Mouse (Mus musculus): ENCODE measurements around the gene Chp1. TPM values are rescaled to one million over a fixed set of nuclear protein-coding genes. Genes with fewer than 3 reads are reported as not detected.

Chp1 gene
- polyA plus RNA-seq, 1 experiment from 2014 or later: 58.4 TPM

- Histone ChIP-seq H3K27ac (ENCODE audit: low read length) (no peak overlapping the region), H3K36me3 (ENCODE audit: control insufficient read depth, insufficient read depth, low read length) (no peaks in the 10 kb centered on the region), H3K27me3 (ENCODE audit: control insufficient read depth, insufficient read depth, low read depth, low read length) (no peaks in the 10 kb centered on the region), H3K4me1 (ENCODE audit: control insufficient read depth, insufficient read depth, low read length) (peaks cover 18% of the 10 kb centered on the region), H3K4me3 (ENCODE audit: low read depth, low read length) (no peak overlapping the region), H3K4me2 (ENCODE audit: low read length) (no peak overlapping the region), H3K9me3 (replicated peaks; ENCODE audit: control insufficient read depth, low read length, poor library complexity, severe bottlenecking) (no peaks in the 10 kb centered on the region), H3K9ac (ENCODE audit: low read depth, low read length) (no peak overlapping the region)
- no peak for ATAC-seq
- 76% methylated on average over 2 of the region's 2 CpGs for WGBS
These were observed 2.2 kb downstream of the Chp1 start for GRCm38 (mm10) chr2:119549678-119550077.

- ATAC-seq: no peak
- H3K36me3 ChIP-seq (ENCODE audit: control insufficient read depth, insufficient read depth, low read length): no peaks in the 10 kb centered on the region
- 92% methylated on average over 3 of the region's 3 CpGs for WGBS
- no peak overlapping the region for H3K4me2 ChIP-seq (ENCODE audit: low read length)
- no peak overlapping the region for H3K4me3 ChIP-seq (ENCODE audit: low read depth, low read length)
- H3K27me3 ChIP-seq (ENCODE audit: control insufficient read depth, insufficient read depth, low read depth, low read length): no peaks in the 10 kb centered on the region
- H3K9me3 ChIP-seq (replicated peaks; ENCODE audit: control insufficient read depth, low read length, poor library complexity, severe bottlenecking): no peaks in the 10 kb centered on the region
- 0 out of 2 replicates have a peak, but pooled peaks cover 3% of the 10 kb centered on the region for H3K4me1 ChIP-seq (ENCODE audit: control insufficient read depth, insufficient read depth, low read length)
- no peak overlapping the region for H3K27ac ChIP-seq (ENCODE audit: low read length)
- no peak overlapping the region for H3K9ac ChIP-seq (ENCODE audit: low read depth, low read length)
These were observed 10.5 kb downstream of the Chp1 start for GRCm38 (mm10) chr2:119558039-119558438.

DNA sequence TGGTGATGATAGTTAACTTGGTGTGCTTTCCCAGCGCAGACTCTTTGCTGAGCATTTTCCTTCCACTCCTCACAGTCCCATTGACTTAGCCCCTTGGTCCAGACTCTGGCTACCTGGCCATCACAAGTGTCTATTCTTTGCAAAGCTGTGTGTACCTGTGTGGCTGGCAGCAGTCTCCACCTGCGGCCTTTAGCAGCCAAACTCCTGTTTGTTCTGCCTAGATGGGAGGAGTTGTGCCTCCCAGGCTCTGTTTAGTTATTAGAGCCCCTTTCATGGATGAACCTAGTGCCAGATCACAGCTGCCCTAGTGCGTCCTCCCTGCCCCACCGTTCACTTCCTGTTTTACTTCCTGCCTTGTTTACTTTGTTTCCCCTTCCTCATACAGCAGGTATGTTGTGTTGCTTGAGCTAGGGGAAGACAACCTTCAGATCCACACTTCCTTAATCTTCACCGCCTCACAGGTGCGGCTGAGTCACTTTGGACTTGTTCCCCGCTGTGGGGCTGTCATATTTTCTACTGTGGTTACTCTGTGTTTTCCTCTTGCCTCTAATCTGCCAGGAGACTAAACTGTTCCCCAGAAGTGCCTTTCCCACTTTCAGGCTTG, 11.3 kb downstream of the Chp1 start:
- ATAC-seq: no peak
- Histone ChIP-seq H3K27me3 (ENCODE audit: control insufficient read depth, insufficient read depth, low read depth, low read length) (no peaks in the 10 kb centered on the region), H3K36me3 (ENCODE audit: control insufficient read depth, insufficient read depth, low read length) (peaks cover 3% of the 10 kb centered on the region), H3K27ac (ENCODE audit: low read length) (no peak overlapping the region), H3K9me3 (replicated peaks; ENCODE audit: control insufficient read depth, low read length, poor library complexity, severe bottlenecking) (no peaks in the 10 kb centered on the region), H3K4me3 (ENCODE audit: low read depth, low read length) (no peak overlapping the region), H3K4me2 (ENCODE audit: low read length) (no peak overlapping the region), H3K9ac (ENCODE audit: low read depth, low read length) (no peak overlapping the region), H3K4me1 (ENCODE audit: control insufficient read depth, insufficient read depth, low read length) (0 out of 2 replicates have a peak, but pooled peaks cover 3% of the 10 kb centered on the region)
- 88% methylated on average over 7 of the region's 7 CpGs for WGBS

- WGBS: 82% methylated on average over 3 of the region's 3 CpGs
- no peak for ATAC-seq
- Histone ChIP-seq H3K4me3 (ENCODE audit: low read depth, low read length) (no peak overlapping the region), H3K36me3 (ENCODE audit: control insufficient read depth, insufficient read depth, low read length) (peaks cover 9% of the 10 kb centered on the region), H3K4me2 (ENCODE audit: low read length) (no peak overlapping the region), H3K9me3 (replicated peaks; ENCODE audit: control insufficient read depth, low read length, poor library complexity, severe bottlenecking) (no peaks in the 10 kb centered on the region), H3K27me3 (ENCODE audit: control insufficient read depth, insufficient read depth, low read depth, low read length) (no peaks in the 10 kb centered on the region), H3K4me1 (ENCODE audit: control insufficient read depth, insufficient read depth, low read length) (no peaks in the 10 kb centered on the region), H3K27ac (ENCODE audit: low read length) (no peak overlapping the region), H3K9ac (ENCODE audit: low read depth, low read length) (no peak overlapping the region)
These were observed 14.3 kb downstream of the Chp1 start for GRCm38 (mm10) chr2:119561794-119562193.

- no peak for ATAC-seq
- Histone ChIP-seq H3K4me1 (ENCODE audit: control insufficient read depth, insufficient read depth, low read length) (no peaks in the 10 kb centered on the region), H3K4me3 (ENCODE audit: low read depth, low read length) (no peak overlapping the region), H3K27ac (ENCODE audit: low read length) (no peak overlapping the region), H3K27me3 (ENCODE audit: control insufficient read depth, insufficient read depth, low read depth, low read length) (no peaks in the 10 kb centered on the region), H3K9me3 (replicated peaks; ENCODE audit: control insufficient read depth, low read length, poor library complexity, severe bottlenecking) (no peaks in the 10 kb centered on the region), H3K36me3 (ENCODE audit: control insufficient read depth, insufficient read depth, low read length) (peaks cover 9% of the 10 kb centered on the region), H3K4me2 (ENCODE audit: low read length) (no peak overlapping the region), H3K9ac (ENCODE audit: low read depth, low read length) (no peak overlapping the region)
- WGBS: 93% methylated on average over 4 of the region's 4 CpGs
These were observed 17.8 kb downstream of the Chp1 start for GRCm38 (mm10) chr2:119565284-119565683.

DNA sequence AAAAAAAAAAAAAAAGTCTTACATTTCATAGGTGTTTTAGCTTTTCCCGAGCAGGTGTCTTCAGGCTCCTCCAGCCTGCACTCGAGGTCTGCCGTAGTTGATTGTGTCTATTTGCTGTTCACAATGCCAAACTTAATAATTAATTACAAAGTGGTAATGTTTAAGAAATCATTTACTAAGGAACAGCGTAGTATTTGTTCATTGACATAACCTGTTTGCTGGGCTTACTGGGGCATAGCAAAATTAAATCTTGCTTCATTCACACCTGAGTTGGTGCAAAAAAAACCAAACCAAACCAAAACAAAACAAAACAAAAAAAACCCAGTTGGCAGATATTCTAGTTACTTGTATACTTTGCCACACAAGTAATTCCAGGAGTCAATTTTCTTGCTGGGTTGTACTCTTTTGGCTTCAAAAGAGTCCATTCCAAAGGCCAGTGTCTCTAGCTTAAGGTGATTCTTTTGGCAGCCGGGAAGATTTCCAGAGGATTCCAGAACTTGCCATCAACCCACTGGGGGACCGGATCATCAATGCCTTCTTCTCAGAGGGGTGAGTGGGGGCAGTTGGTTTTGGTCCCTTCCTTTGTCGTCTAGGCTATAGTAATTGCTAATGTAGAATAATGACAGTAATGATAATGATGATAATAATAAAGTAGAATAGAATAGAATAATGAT, 18.8 kb downstream of the Chp1 start:
- 89% methylated on average over 7 of the region's 7 CpGs for WGBS
- ATAC-seq: no peak

GRCm38 (mm10) chr2:119572471-119572870, 25.0 kb downstream of the Chp1 start:
- H3K4me2 ChIP-seq (ENCODE audit: low read length): no peak overlapping the region
- no peak overlapping the region for H3K9ac ChIP-seq (ENCODE audit: low read depth, low read length)
- 96% methylated on average over 1 of the region's 1 CpGs for WGBS
- ATAC-seq: no peak
- no peaks in the 10 kb centered on the region for H3K9me3 ChIP-seq (replicated peaks; ENCODE audit: control insufficient read depth, low read length, poor library complexity, severe bottlenecking)
- no peak overlapping the region for H3K27ac ChIP-seq (ENCODE audit: low read length)
- H3K4me1 ChIP-seq (ENCODE audit: control insufficient read depth, insufficient read depth, low read length): no peaks in the 10 kb centered on the region
- H3K27me3 ChIP-seq (ENCODE audit: control insufficient read depth, insufficient read depth, low read depth, low read length): no peaks in the 10 kb centered on the region
- H3K36me3 ChIP-seq (ENCODE audit: control insufficient read depth, insufficient read depth, low read length): peaks cover 12% of the 10 kb centered on the region; the same call in 1 of the 2 replicates
- no peak overlapping the region for H3K4me3 ChIP-seq (ENCODE audit: low read depth, low read length)

More for the DNA sequence above, 18.8 kb downstream of the Chp1 start:
- H3K27ac ChIP-seq (ENCODE audit: low read length): no peak overlapping the region
- no peak overlapping the region for H3K9ac ChIP-seq (ENCODE audit: low read depth, low read length)
- no peak overlapping the region for H3K4me2 ChIP-seq (ENCODE audit: low read length)
- H3K36me3 ChIP-seq (ENCODE audit: control insufficient read depth, insufficient read depth, low read length): peaks cover 9% of the 10 kb centered on the region
- no peaks in the 10 kb centered on the region for H3K4me1 ChIP-seq (ENCODE audit: control insufficient read depth, insufficient read depth, low read length)
- H3K9me3 ChIP-seq (replicated peaks; ENCODE audit: control insufficient read depth, low read length, poor library complexity, severe bottlenecking): no peaks in the 10 kb centered on the region
- H3K4me3 ChIP-seq (ENCODE audit: low read depth, low read length): no peak overlapping the region
- H3K27me3 ChIP-seq (ENCODE audit: control insufficient read depth, insufficient read depth, low read depth, low read length): no peaks in the 10 kb centered on the region

- Histone ChIP-seq H3K36me3 (ENCODE audit: control insufficient read depth, insufficient read depth, low read length) (peaks cover 7% of the 10 kb centered on the region; the same call in 1 of the 2 replicates), H3K4me2 (ENCODE audit: low read length) (no peak overlapping the region), H3K9ac (ENCODE audit: low read depth, low read length) (no peak overlapping the region), H3K27me3 (ENCODE audit: control insufficient read depth, insufficient read depth, low read depth, low read length) (no peaks in the 10 kb centered on the region), H3K9me3 (replicated peaks; ENCODE audit: control insufficient read depth, low read length, poor library complexity, severe bottlenecking) (no peaks in the 10 kb centered on the region), H3K4me3 (ENCODE audit: low read depth, low read length) (no peak overlapping the region), H3K4me1 (ENCODE audit: control insufficient read depth, insufficient read depth, low read length) (no peaks in the 10 kb centered on the region), H3K27ac (ENCODE audit: low read length) (no peak overlapping the region)
- no peak for ATAC-seq
- 96% methylated on average over 3 of the region's 3 CpGs for WGBS
These were observed 34.1 kb downstream of the Chp1 start for GRCm38 (mm10) chr2:119581571-119581970.

- Histone ChIP-seq H3K4me1 (ENCODE audit: control insufficient read depth, insufficient read depth, low read length) (no peaks in the 10 kb centered on the region), H3K9me3 (replicated peaks; ENCODE audit: control insufficient read depth, low read length, poor library complexity, severe bottlenecking) (no peaks in the 10 kb centered on the region), H3K4me2 (ENCODE audit: low read length) (no peak overlapping the region), H3K27me3 (ENCODE audit: control insufficient read depth, insufficient read depth, low read depth, low read length) (no peaks in the 10 kb centered on the region), H3K4me3 (ENCODE audit: low read depth, low read length) (no peak overlapping the region), H3K9ac (ENCODE audit: low read depth, low read length) (no peak overlapping the region), H3K27ac (ENCODE audit: low read length) (no peak overlapping the region), H3K36me3 (ENCODE audit: control insufficient read depth, insufficient read depth, low read length) (peaks cover 7% of the 10 kb centered on the region; the same call in 1 of the 2 replicates)
- 53% methylated on average over 2 of the region's 2 CpGs for WGBS
- no peak for ATAC-seq
These were observed 35.9 kb downstream of the Chp1 start for GRCm38 (mm10) chr2:119583439-119583838.
